Mouse (Mus musculus) cortical plate, adult 2 months (tissue): ENCODE data around the gene Gm11034.

Source experiments
- CTCF ChIP-seq: fragments of 200-500 bp; IDR thresholded peaks from 2 replicates; pipeline ENCODE4 v1.5.1; 2011; ENCODE audit warnings: mild to moderate bottlenecking, control low read depth, low read length; ENCODE audit not compliant: insufficient read depth; ENCODE audit errors: extremely low read depth
- POLR2A ChIP-seq: fragments of 200-500 bp; IDR thresholded peaks from 2 replicates; pipeline ENCODE4 v1.6.1; 2011; ENCODE audit warnings: mild to moderate bottlenecking, low read length, control low read depth; ENCODE audit not compliant: insufficient read depth; ENCODE audit errors: extremely low read depth

DNA sequence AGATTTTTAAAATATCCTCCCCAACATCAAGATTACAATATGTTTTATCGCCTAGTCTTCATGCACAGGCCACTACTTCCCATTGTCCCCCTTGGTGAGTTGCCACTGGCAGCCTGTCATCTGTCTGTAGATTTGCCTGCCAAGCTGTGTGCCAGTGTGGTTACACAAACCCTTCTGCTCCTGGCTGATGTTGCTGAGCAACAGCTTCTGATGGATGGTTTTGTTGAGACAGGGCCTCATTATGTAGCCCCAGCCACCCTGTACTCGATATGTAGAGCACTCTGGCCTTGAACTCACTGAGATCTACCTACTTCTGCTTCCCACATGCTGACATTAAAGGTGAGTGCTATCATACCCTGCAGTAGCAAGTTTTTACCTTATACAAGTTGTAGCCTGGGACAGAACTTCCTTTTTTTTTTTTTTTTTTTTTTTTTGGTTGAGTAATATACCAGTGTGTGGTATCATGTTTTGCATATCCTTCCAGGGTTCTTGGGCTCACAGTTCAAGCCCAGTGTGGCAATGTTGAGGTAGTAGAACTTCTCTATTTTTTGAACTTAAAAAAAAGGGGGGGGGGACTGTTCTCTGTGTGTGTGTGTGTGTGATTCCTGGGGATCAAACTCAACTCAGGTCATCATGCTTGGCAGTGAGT lies 29.8 kb downstream of the Gm11034 start:
- no peak for TF ChIP-seq CTCF
- TF ChIP-seq POLR2A = no peak
